Mouse (Mus musculus): ENCODE data around the gene Tbcel. TPM values are rescaled to one million over a fixed set of nuclear protein-coding genes. Genes with fewer than 3 reads are reported as not detected.
A peak's percentile ranks its signal among the peaks of the same experiment; 100 is the strongest.

The Tbcel gene
- polyA plus RNA-seq, 1 experiment from 2014 or later, result 6.7 TPM

DNA sequence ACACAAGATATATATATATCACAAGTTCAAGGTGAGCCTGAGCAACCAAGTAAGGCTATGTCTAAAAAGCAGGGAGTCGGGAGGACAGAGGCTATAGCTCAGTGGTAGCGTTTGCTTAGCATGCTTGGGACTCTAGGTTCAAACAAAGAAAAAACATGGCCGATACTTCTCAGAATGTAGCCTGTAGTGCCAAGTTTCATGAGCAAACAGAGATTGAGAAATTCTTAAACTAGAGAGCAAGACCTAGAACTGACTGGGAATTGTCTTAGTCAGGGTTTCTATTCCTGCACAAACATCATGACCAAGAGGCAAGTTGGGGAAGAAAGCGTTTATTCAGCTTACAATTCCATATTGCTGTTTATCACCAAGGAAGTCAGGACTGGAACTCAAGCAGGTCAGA lies 31.4 kb downstream of the Tbcel start:
- no peak overlapping the region for H3K27ac ChIP-seq (replicated peaks; ENCODE audit: low read depth, low read length)
- H3K4me3 ChIP-seq (ENCODE audit: low read depth, low read length), result no peak overlapping the region
- DNase-seq (ENCODE audit: low spot score) (no peak), ATAC-seq (ENCODE audit: low read depth) (no peak)
- WGBS, result 85% methylated on average over 4 of the region's 4 CpGs
- H3K4me2 ChIP-seq (ENCODE audit: low read depth, low read length), result no peak overlapping the region
- H3K36me3 ChIP-seq (ENCODE audit: control insufficient read depth, insufficient read depth, low read length), result no peaks in the 10 kb centered on the region
- no peaks in the 10 kb centered on the region for H3K9me3 ChIP-seq (ENCODE audit: control insufficient read depth, low read length)
- H3K4me1 ChIP-seq (ENCODE audit: control insufficient read depth, insufficient read depth, low read length), result peaks cover 6% of the 10 kb centered on the region
- H3K9ac ChIP-seq (ENCODE audit: low read depth, low read length), result no peak overlapping the region
- H3K27me3 ChIP-seq (replicated peaks; ENCODE audit: control insufficient read depth, insufficient read depth, low read length), result no peaks in the 10 kb centered on the region

- ATAC-seq (ENCODE audit: low read depth) (no peak), DNase-seq (ENCODE audit: low spot score) (no peak)
- no peak overlapping the region for H3K9ac ChIP-seq (ENCODE audit: low read depth, low read length)
- H3K27ac ChIP-seq (replicated peaks; ENCODE audit: low read depth, low read length), result no peak overlapping the region
- no peak overlapping the region for H3K4me2 ChIP-seq (ENCODE audit: low read depth, low read length)
- H3K27me3 ChIP-seq (replicated peaks; ENCODE audit: control insufficient read depth, insufficient read depth, low read length), result no peaks in the 10 kb centered on the region
- H3K4me1 ChIP-seq (ENCODE audit: control insufficient read depth, insufficient read depth, low read length), result peaks cover 12% of the 10 kb centered on the region
- WGBS, result 81% methylated on average over 8 of the region's 8 CpGs
- no peak overlapping the region for H3K4me3 ChIP-seq (ENCODE audit: low read depth, low read length)
- peaks cover 7% of the 10 kb centered on the region; the same call in 1 of the 2 replicates for H3K36me3 ChIP-seq (ENCODE audit: control insufficient read depth, insufficient read depth, low read length)
- H3K9me3 ChIP-seq (ENCODE audit: control insufficient read depth, low read length), result no peaks in the 10 kb centered on the region
Observed at GRCm38 (mm10) chr9:42474244-42474643, 33.4 kb downstream of the Tbcel start.

GRCm38 (mm10) chr9:42471921-42472747 lies 35.5 kb downstream of the Tbcel start:
- Histone ChIP-seq H3K36me3 (ENCODE audit: control insufficient read depth, insufficient read depth, low read length) (peaks cover 7% of the 10 kb centered on the region; the same call in 1 of the 2 replicates), H3K27ac (replicated peaks; ENCODE audit: low read depth, low read length) (peak overlapping the region; percentile 63), H3K4me2 (ENCODE audit: low read depth, low read length) (peak overlapping the region; percentile 77), H3K27me3 (replicated peaks; ENCODE audit: control insufficient read depth, insufficient read depth, low read length) (no peaks in the 10 kb centered on the region), H3K4me3 (ENCODE audit: low read depth, low read length) (peak overlapping the region; percentile 72), H3K9ac (ENCODE audit: low read depth, low read length) (peak overlapping the region; percentile 79), H3K9me3 (ENCODE audit: control insufficient read depth, low read length) (no peaks in the 10 kb centered on the region), H3K4me1 (ENCODE audit: control insufficient read depth, insufficient read depth, low read length) (peaks cover 12% of the 10 kb centered on the region)
- WGBS, result 9% methylated on average over 32 of the region's 49 CpGs
- DNase-seq (ENCODE audit: low spot score), result peak; percentile 98
- peak; percentile 95 for ATAC-seq (ENCODE audit: low read depth)

DNA sequence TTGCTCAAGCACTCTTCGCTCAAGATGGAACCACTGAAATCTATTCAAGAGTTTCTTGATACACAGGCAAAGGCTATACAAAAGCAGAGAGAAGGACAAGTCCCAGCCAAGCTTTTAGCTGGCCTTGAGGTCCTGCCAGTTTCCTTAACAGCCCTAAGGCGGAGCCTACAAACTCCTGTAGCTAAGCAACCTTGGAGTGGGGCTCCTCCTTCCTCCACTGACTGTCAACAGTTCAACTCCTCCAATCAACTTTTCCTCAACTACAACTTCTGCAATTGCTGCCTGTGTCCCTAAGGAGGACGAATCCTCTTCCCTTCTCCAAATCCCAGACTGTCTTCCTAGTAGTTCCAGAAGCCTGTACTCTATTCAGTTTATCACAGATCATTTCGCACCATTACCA lies 36.4 kb downstream of the Tbcel start:
- DNase-seq (ENCODE audit: low spot score) (peak; percentile 70), ATAC-seq (ENCODE audit: low read depth) (no peak)
- H3K27ac ChIP-seq (replicated peaks; ENCODE audit: low read depth, low read length), result peak overlapping the region; percentile 63; the same call in 1 of the 2 replicates
- no peaks in the 10 kb centered on the region for H3K27me3 ChIP-seq (replicated peaks; ENCODE audit: control insufficient read depth, insufficient read depth, low read length)
- H3K36me3 ChIP-seq (ENCODE audit: control insufficient read depth, insufficient read depth, low read length), result peaks cover 7% of the 10 kb centered on the region; the same call in 1 of the 2 replicates
- peaks cover 12% of the 10 kb centered on the region for H3K4me1 ChIP-seq (ENCODE audit: control insufficient read depth, insufficient read depth, low read length)
- WGBS, result 48% methylated on average over 4 of the region's 4 CpGs
- H3K9ac ChIP-seq (ENCODE audit: low read depth, low read length), result peak overlapping the region; percentile 79
- peak overlapping the region; percentile 77 for H3K4me2 ChIP-seq (ENCODE audit: low read depth, low read length)
- H3K9me3 ChIP-seq (ENCODE audit: control insufficient read depth, low read length), result no peaks in the 10 kb centered on the region
- H3K4me3 ChIP-seq (ENCODE audit: low read depth, low read length), result peak overlapping the region; percentile 72

DNA sequence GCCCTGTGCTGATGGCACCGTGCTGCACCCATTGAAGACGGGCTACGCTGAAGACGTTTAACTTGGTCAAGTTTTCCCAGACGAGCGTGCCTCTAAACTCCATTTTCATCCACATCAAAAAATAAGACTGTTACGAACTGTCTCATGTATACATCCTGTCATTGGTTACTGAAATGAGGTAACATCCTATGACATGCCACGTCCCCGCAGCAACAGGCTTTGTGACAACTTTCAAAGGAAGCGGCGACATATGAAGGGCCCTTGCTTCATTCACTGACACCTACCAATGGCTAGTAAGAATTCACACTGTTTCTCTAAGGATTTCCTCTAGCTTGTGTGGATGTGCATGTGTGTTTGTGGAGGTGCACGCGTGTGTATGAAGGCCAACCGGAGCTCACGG lies 38.3 kb downstream of the Tbcel start:
- Histone ChIP-seq H3K9me3 (ENCODE audit: control insufficient read depth, low read length) (no peaks in the 10 kb centered on the region), H3K36me3 (ENCODE audit: control insufficient read depth, insufficient read depth, low read length) (peaks cover 7% of the 10 kb centered on the region; the same call in 1 of the 2 replicates), H3K27me3 (replicated peaks; ENCODE audit: control insufficient read depth, insufficient read depth, low read length) (no peaks in the 10 kb centered on the region), H3K4me3 (ENCODE audit: low read depth, low read length) (no peak overlapping the region), H3K9ac (ENCODE audit: low read depth, low read length) (no peak overlapping the region), H3K4me1 (ENCODE audit: control insufficient read depth, insufficient read depth, low read length) (peaks cover 12% of the 10 kb centered on the region), H3K27ac (replicated peaks; ENCODE audit: low read depth, low read length) (no peak overlapping the region), H3K4me2 (ENCODE audit: low read depth, low read length) (no peak overlapping the region)
- DNase-seq (ENCODE audit: low spot score) (no peak), ATAC-seq (ENCODE audit: low read depth) (no peak)
- 95% methylated on average over 15 of the region's 15 CpGs for WGBS

- no peaks in the 10 kb centered on the region for H3K27me3 ChIP-seq (replicated peaks; ENCODE audit: control insufficient read depth, insufficient read depth, low read length)
- 89% methylated on average over 5 of the region's 5 CpGs for WGBS
- no peak overlapping the region for H3K27ac ChIP-seq (replicated peaks; ENCODE audit: low read depth, low read length)
- H3K9ac ChIP-seq (ENCODE audit: low read depth, low read length), result no peak overlapping the region
- ATAC-seq (ENCODE audit: low read depth) (no peak), DNase-seq (ENCODE audit: low spot score) (no peak)
- no peaks in the 10 kb centered on the region for H3K9me3 ChIP-seq (ENCODE audit: control insufficient read depth, low read length)
- no peak overlapping the region for H3K4me2 ChIP-seq (ENCODE audit: low read depth, low read length)
- peaks cover 16% of the 10 kb centered on the region for H3K4me1 ChIP-seq (ENCODE audit: control insufficient read depth, insufficient read depth, low read length)
- peaks cover 7% of the 10 kb centered on the region; the same call in 1 of the 2 replicates for H3K36me3 ChIP-seq (ENCODE audit: control insufficient read depth, insufficient read depth, low read length)
- no peak overlapping the region for H3K4me3 ChIP-seq (ENCODE audit: low read depth, low read length)
Observed at GRCm38 (mm10) chr9:42468360-42468759, 39.2 kb downstream of the Tbcel start.

- peaks cover 15% of the 10 kb centered on the region for H3K4me1 ChIP-seq (ENCODE audit: control insufficient read depth, insufficient read depth, low read length)
- DNase-seq (ENCODE audit: low spot score), result no peak
- H3K27ac ChIP-seq (replicated peaks; ENCODE audit: low read depth, low read length), result no peak overlapping the region
- no peak for ATAC-seq (ENCODE audit: low read depth)
- no peak overlapping the region for H3K4me3 ChIP-seq (ENCODE audit: low read depth, low read length)
- 80% methylated on average over 12 of the region's 12 CpGs for WGBS
- no peaks in the 10 kb centered on the region for H3K27me3 ChIP-seq (replicated peaks; ENCODE audit: control insufficient read depth, insufficient read depth, low read length)
- H3K4me2 ChIP-seq (ENCODE audit: low read depth, low read length), result no peak overlapping the region
- peaks cover 7% of the 10 kb centered on the region; the same call in 1 of the 2 replicates for H3K36me3 ChIP-seq (ENCODE audit: control insufficient read depth, insufficient read depth, low read length)
- H3K9me3 ChIP-seq (ENCODE audit: control insufficient read depth, low read length), result no peaks in the 10 kb centered on the region
- H3K9ac ChIP-seq (ENCODE audit: low read depth, low read length), result no peak overlapping the region
Observed at GRCm38 (mm10) chr9:42467116-42467815, 40.3 kb downstream of the Tbcel start.

GRCm38 (mm10) chr9:42465661-42466091 lies 41.9 kb downstream of the Tbcel start:
- ATAC-seq (ENCODE audit: low read depth), result no peak
- WGBS, result 70% methylated on average over 5 of the region's 5 CpGs

More at GRCm38 (mm10) chr9:42465661-42466091, 41.9 kb downstream of the Tbcel start:
- Histone ChIP-seq H3K36me3 (ENCODE audit: control insufficient read depth, insufficient read depth, low read length) (peaks cover 7% of the 10 kb centered on the region; the same call in 1 of the 2 replicates), H3K9ac (ENCODE audit: low read depth, low read length) (no peak overlapping the region), H3K27me3 (replicated peaks; ENCODE audit: control insufficient read depth, insufficient read depth, low read length) (no peaks in the 10 kb centered on the region), H3K9me3 (ENCODE audit: control insufficient read depth, low read length) (no peaks in the 10 kb centered on the region), H3K4me2 (ENCODE audit: low read depth, low read length) (no peak overlapping the region), H3K4me3 (ENCODE audit: low read depth, low read length) (no peak overlapping the region), H3K4me1 (ENCODE audit: control insufficient read depth, insufficient read depth, low read length) (peaks cover 11% of the 10 kb centered on the region; the same call in 1 of the 2 replicates), H3K27ac (replicated peaks; ENCODE audit: low read depth, low read length) (no peak overlapping the region)
- no peak for DNase-seq (ENCODE audit: low spot score)

All from embryonic facial prominence, embryonic 14.5 days (tissue).